Mouse (Mus musculus): ENCODE results near the gene Hoxd9.

Gene Hoxd9

GRCm38 (mm10) chr2:74708676-74709075 lies 11.1 kb downstream of the Hoxd9 start:
- in situ Hi-C loops (cut with MboI, MseI) = no loop called here

GRCm38 (mm10) chr2:74709465-74710419 lies 12.2 kb downstream of the Hoxd9 start:
- in situ Hi-C loops (cut with MboI, MseI) = loop anchor here in 1 of 2 experiments (10.0 kb wide), 1 partner anchor 875 kb away; no protein-coding TSS in a partner anchor

- in situ Hi-C loops (cut with MboI, MseI) = loop anchor here in 1 of 2 experiments (10.0 kb wide), 1 partner anchor 874 kb away; no protein-coding TSS in a partner anchor
These were observed 13.5 kb downstream of the Hoxd9 start for GRCm38 (mm10) chr2:74710929-74711543.

GRCm38 (mm10) chr2:74711721-74712621 lies 14.4 kb downstream of the Hoxd9 start, which contains the start of the genes Hoxd3 and Hoxd4:
Hoxd3 (plus strand) TSS chr2:74711927.
Hoxd4 (plus strand) TSS chr2:74711929.
- in situ Hi-C loops (cut with MboI, MseI) = loop anchor here in 1 of 2 experiments (10.0 kb wide), 1 partner anchor 873 kb away; no protein-coding TSS in a partner anchor

GRCm38 (mm10) chr2:74713239-74714150 lies 16.0 kb downstream of the Hoxd9 start:
- in situ Hi-C loops (cut with MboI, MseI) = loop anchor here in 1 of 2 experiments (10.0 kb wide), 1 partner anchor 871 kb away; no protein-coding TSS in a partner anchor

GRCm38 (mm10) chr2:74714156-74714789 lies 16.7 kb downstream of the Hoxd9 start:
- in situ Hi-C loops (cut with MboI, MseI) = loop anchor here in 1 of 2 experiments (10.0 kb wide), 1 partner anchor 871 kb away; no protein-coding TSS in a partner anchor

- in situ Hi-C loops (cut with MboI, MseI) = loop anchor here (5.0 to 10.0 kb wide), 4 partner anchors 247 to 870 kb away; no protein-coding TSS in a partner anchor
These were observed 17.4 kb downstream of the Hoxd9 start for GRCm38 (mm10) chr2:74714881-74715280.

- in situ Hi-C loops (cut with MboI, MseI) = loop anchor here (5.0 to 10.0 kb wide), 4 partner anchors 247 to 869 kb away; no protein-coding TSS in a partner anchor
These were observed 18.1 kb downstream of the Hoxd9 start for GRCm38 (mm10) chr2:74715504-74716241.

- in situ Hi-C loops (cut with MboI, MseI) = no loop called here
These were observed 22.9 kb downstream of the Hoxd9 start for GRCm38 (mm10) chr2:74720384-74720783.

- in situ Hi-C loops (cut with MboI, MseI) = no loop called here
These were observed 23.5 kb downstream of the Hoxd9 start for GRCm38 (mm10) chr2:74720955-74721491.

GRCm38 (mm10) chr2:74721882-74722281 lies 24.4 kb downstream of the Hoxd9 start:
- in situ Hi-C loops (cut with MboI, MseI) = no loop called here

GRCm38 (mm10) chr2:74722949-74723348 lies 25.4 kb downstream of the Hoxd9 start:
- in situ Hi-C loops (cut with MboI, MseI) = no loop called here

GRCm38 (mm10) chr2:74724244-74725015 lies 26.9 kb downstream of the Hoxd9 start:
- in situ Hi-C loops (cut with MboI, MseI) = loop anchor here in 1 of 2 experiments (25.0 kb wide), 2 partner anchors 863 to 1862 kb away; no protein-coding TSS in a partner anchor

GRCm38 (mm10) chr2:74725171-74725570 lies 27.6 kb downstream of the Hoxd9 start:
- in situ Hi-C loops (cut with MboI, MseI) = loop anchor here in 1 of 2 experiments (25.0 kb wide), 2 partner anchors 862 to 1863 kb away; no protein-coding TSS in a partner anchor

GRCm38 (mm10) chr2:74726551-74726950 lies 29.0 kb downstream of the Hoxd9 start, which contains the start of gene Gm28230:
Gm28230 (plus strand) TSS chr2:74726728.
- in situ Hi-C loops (cut with MboI, MseI) = loop anchor here in 1 of 2 experiments (25.0 kb wide), 2 partner anchors 861 to 1864 kb away; no protein-coding TSS in a partner anchor

GRCm38 (mm10) chr2:74726973-74727639 lies 29.6 kb downstream of the Hoxd9 start:
- in situ Hi-C loops (cut with MboI, MseI) = loop anchor here in 1 of 2 experiments (25.0 kb wide), 2 partner anchors 860 to 1865 kb away; no protein-coding TSS in a partner anchor
